Comparison of ENCODE assay signal across 8 mouse cellular contexts in genomic region chr7:70331243-70332063, GRCm38 (mm10). TPM values are rescaled to one million over a fixed set of nuclear protein-coding genes. Genes with fewer than 3 reads are reported as not detected.
DNase-seq lines count a peak whose midpoint lies in the region; ATAC-seq and TF ChIP-seq lines count a peak whose summit lies in the region.

No protein-coding gene starts in this region.

- peak overlapping the region; percentile 23 for H3K4me3 ChIP-seq in C2C12 (ENCODE audit: insufficient read depth, poor library complexity, severe bottlenecking)
- peak overlapping the region; percentile 52 for H3K4me3 ChIP-seq in lung, embryonic 16.5 days (ENCODE audit: low read length)
- H3K4me3 ChIP-seq in small intestine, adult 2 months (ENCODE audit: low read depth, low read length): peak overlapping the region; percentile 25

- peaks cover 21% of the 10 kb centered on the region for H3K4me1 ChIP-seq in lung, embryonic 16.5 days (replicated peaks; ENCODE audit: control insufficient read depth, insufficient read depth, low read length)
- H3K4me1 ChIP-seq in small intestine, adult 2 months (ENCODE audit: control insufficient read depth, insufficient read depth, insufficient read length, low read length): no peaks in the 10 kb centered on the region

- H3ac ChIP-seq in C2C12 (ENCODE audit: control insufficient read depth, insufficient read length, low read depth): peak overlapping the region; percentile 76

- TF ChIP-seq CTCF in C2C12 (IDR thresholded peaks at IDR 0.05; ENCODE audit: control insufficient read depth, insufficient read depth, insufficient read length): no peak
- no peak for TF ChIP-seq CTCF in small intestine, adult 2 months (IDR thresholded peaks at IDR 0.05; ENCODE audit: extremely low read depth, insufficient read length, insufficient replicate concordance, low read depth, low read length)

- H3K9me3 ChIP-seq in lung, embryonic 16.5 days (ENCODE audit: control insufficient read depth, low read length): no peaks in the 10 kb centered on the region

- peak; percentile 84 for ATAC-seq in lung, embryonic 16.5 days (ENCODE audit: low read depth)

- under 1% methylated on average over 44 of the region's 48 CpGs for WGBS in lung, embryonic 16.5 days
- WGBS in small intestine, adult 2 months: 1% methylated on average over 48 of the region's 48 CpGs

- no peaks in the 10 kb centered on the region for H3K79me3 ChIP-seq in C2C12 (ENCODE audit: low read depth)

- H3K27me3 ChIP-seq in C2C12 (ENCODE audit: control insufficient read depth, insufficient read depth, insufficient read length): no peaks in the 10 kb centered on the region
- peaks cover 50% of the 10 kb centered on the region for H3K27me3 ChIP-seq in lung, embryonic 16.5 days (ENCODE audit: control insufficient read depth, insufficient read depth, low read depth, low read length)
- peaks cover 61% of the 10 kb centered on the region for H3K27me3 ChIP-seq in small intestine, adult 2 months (ENCODE audit: control insufficient read depth, insufficient read depth, low read length)

- no peak for TF ChIP-seq POLR2A in small intestine, adult 2 months (IDR thresholded peaks at IDR 0.05; ENCODE audit: low read depth, low read length)

- H3K79me2 ChIP-seq in C2C12 (ENCODE audit: control insufficient read depth, insufficient read depth): no peaks in the 10 kb centered on the region

- H3K4me2 ChIP-seq in lung, embryonic 16.5 days (ENCODE audit: low read depth, low read length): peak overlapping the region; percentile 85

- no peaks in the 10 kb centered on the region for H3K36me3 ChIP-seq in C2C12 (ENCODE audit: control insufficient read depth, insufficient read depth)
- H3K36me3 ChIP-seq in lung, embryonic 16.5 days (ENCODE audit: control insufficient read depth, insufficient read depth, low read length): no peaks in the 10 kb centered on the region
- no peaks in the 10 kb centered on the region for H3K36me3 ChIP-seq in small intestine, adult 2 months (ENCODE audit: control insufficient read depth, insufficient read depth, low read length)

- peak; percentile 65 for DNase-seq in adrenal gland, adult 8-10 months
- DNase-seq in forelimb bud, embryonic 11.5 days (ENCODE audit: low read depth, low spot score): peak; percentile 81
- peak; percentile 82 for DNase-seq in kidney, adult 9 months
- no peak for DNase-seq in cerebellum, postnatal 4 days (ENCODE audit: low spot score in 2 of 2)
- no peak for DNase-seq in spleen, postnatal 10 days (ENCODE audit: low spot score in 2 of 2)

- peak overlapping the region; percentile 68 for H3K9ac ChIP-seq in lung, embryonic 16.5 days (ENCODE audit: low read length)

- no peak overlapping the region for H3K27ac ChIP-seq in lung, embryonic 16.5 days (ENCODE audit: low read length)
- H3K27ac ChIP-seq in small intestine, adult 2 months (ENCODE audit: insufficient read depth, low read depth, low read length): no peak overlapping the region

TF ChIP-seq in C2C12, 6 proteins besides CTCF, POLR2A, EP300 and RAD21:
- TF ChIP-seq FOSL1 (IDR thresholded peaks at IDR 0.05; ENCODE audit: insufficient read depth, low read length, poor library complexity, severe bottlenecking) (no peak), MYOG (IDR thresholded peaks at IDR 0.05; ENCODE audit: control insufficient read depth, extremely low read depth, insufficient read length) (no peak), USF1 (IDR thresholded peaks at IDR 0.05; ENCODE audit: low read depth) (no peak), MAX (IDR thresholded peaks at IDR 0.05) (no peak), CEBPB (IDR thresholded peaks at IDR 0.05; ENCODE audit: low read depth) (no peak), MYOD1 (IDR thresholded peaks at IDR 0.05; ENCODE audit: control insufficient read depth, insufficient read length, low read depth) (no peak)

RNA-seq across cellular contexts. Expression of gene Nr2f2, which starts 35.1 kb away (rescaled TPM):
- 13.0 TPM for polyA plus RNA-seq in C2C12 (2012; fragmentation: generic; extraction: Trizol)
- total RNA-seq in adrenal gland, adult 8-10 months (2022): 100 to 1,000 TPM; 108 to 141 (median 120) TPM
- polyA plus RNA-seq in lung, embryonic 16.5 days (2015; fragmentation: Nextera tagmentation; extraction: Ambion mirVana): 83.5 and 95.7 TPM in 2 replicates
- polyA plus RNA-seq in small intestine, adult 2 months (2012; rRNA removed): 21.9 and 35.0 TPM in 2 replicates

Comparison
In these comparisons a context has a peak if more than half of its experiments do, and no peak if none do; other contexts are left out.
1. DNase-seq: peak in adrenal gland, adult 8-10 months (single experiment), forelimb bud, embryonic 11.5 days (single experiment) and kidney, adult 9 months (single experiment); none in cerebellum, postnatal 4 days (0 of 2) and spleen, postnatal 10 days (0 of 2).
2. Peak in every context shown above with its lines, with median percentiles within 50 percentile points of each other: H3K4me3 ChIP-seq.